Mouse (Mus musculus): ENCODE measurements around the gene Olfr317.
"Not testable (repeated sequence)": the region's sequence is repeated elsewhere in the genome, so short reads cannot be mapped to it uniquely, and the experiment has no call there.

The Olfr317 gene

GRCm38 (mm10) chr11:58738792-58739262 lies at the start of gene Olfr317:
Gene Olfr317, minus strand, starts transcription at chr11:58739212.
- DNase-seq (ENCODE audit: low read depth): no peak

- DNase-seq (ENCODE audit: low read depth): no peak
Measured at GRCm38 (mm10) chr11:58788346-58788745, 49.3 kb upstream of the Olfr317 start.

- no peak for DNase-seq (ENCODE audit: low read depth)
Measured at GRCm38 (mm10) chr11:58787651-58788050, 48.6 kb upstream of the Olfr317 start.

- no peak for DNase-seq (ENCODE audit: low read depth)
Measured at GRCm38 (mm10) chr11:58784182-58784581, 45.2 kb upstream of the Olfr317 start.

- DNase-seq (ENCODE audit: low read depth): no peak
Measured at GRCm38 (mm10) chr11:58782480-58783089, 43.6 kb upstream of the Olfr317 start, which contains the start of gene Olfr314. Gene Olfr314, plus strand, starts transcription at chr11:58782952.

GRCm38 (mm10) chr11:58772888-58773287 lies 33.9 kb upstream of the Olfr317 start, which contains the start of gene Olfr315:
Gene Olfr315, plus strand, starts transcription at chr11:58773188.
- no peak for DNase-seq (ENCODE audit: low read depth)

GRCm38 (mm10) chr11:58752434-58752833 lies 13.4 kb upstream of the Olfr317 start, which contains the start of gene Olfr316:
Gene Olfr316, plus strand, starts transcription at chr11:58752734.
- DNase-seq (ENCODE audit: low read depth): no peak

GRCm38 (mm10) chr11:58751096-58751495 lies 12.1 kb upstream of the Olfr317 start:
- not testable (repeated sequence) for DNase-seq (ENCODE audit: low read depth)

- DNase-seq (ENCODE audit: low read depth): no peak
Measured at GRCm38 (mm10) chr11:58733372-58733771, 5.6 kb downstream of the Olfr317 start.

GRCm38 (mm10) chr11:58727896-58728650 lies 10.9 kb downstream of the Olfr317 start:
- DNase-seq (ENCODE audit: low read depth): not testable (repeated sequence)

- DNase-seq (ENCODE audit: low read depth): no peak
Measured at GRCm38 (mm10) chr11:58723914-58724313, 15.1 kb downstream of the Olfr317 start, which contains the start of gene Olfr318. Gene Olfr318, minus strand, starts transcription at chr11:58724014.

GRCm38 (mm10) chr11:58719701-58720100 lies 19.3 kb downstream of the Olfr317 start:
- no peak for DNase-seq (ENCODE audit: low read depth)

- not testable (repeated sequence) for DNase-seq (ENCODE audit: low read depth)
Measured at GRCm38 (mm10) chr11:58717723-58718122, 21.3 kb downstream of the Olfr317 start.

GRCm38 (mm10) chr11:58709086-58709485 lies 29.9 kb downstream of the Olfr317 start:
- DNase-seq (ENCODE audit: low read depth): no peak

GRCm38 (mm10) chr11:58698862-58699261 lies 40.1 kb downstream of the Olfr317 start, which contains the start of gene Olfr319:
Gene Olfr319, plus strand, starts transcription at chr11:58699162.
- no peak for DNase-seq (ENCODE audit: low read depth)
